Mouse (Mus musculus): ENCODE measurements around the gene Dgke. TPM values are rescaled to one million over a fixed set of nuclear protein-coding genes. Genes with fewer than 3 reads are reported as not detected.
A peak's percentile ranks its signal among the peaks of the same experiment; 100 is the strongest.

The Dgke gene
- polyA plus RNA-seq, 1 experiment: 5.7 TPM

- DNase-seq (ENCODE audit: low spot score): no peak
Measured at GRCm38 (mm10) chr11:89038496-89038895, 28.2 kb downstream of the Dgke start.

- DNase-seq (ENCODE audit: low spot score): no peak
Measured at GRCm38 (mm10) chr11:89035552-89035951, 31.1 kb downstream of the Dgke start.

DNA sequence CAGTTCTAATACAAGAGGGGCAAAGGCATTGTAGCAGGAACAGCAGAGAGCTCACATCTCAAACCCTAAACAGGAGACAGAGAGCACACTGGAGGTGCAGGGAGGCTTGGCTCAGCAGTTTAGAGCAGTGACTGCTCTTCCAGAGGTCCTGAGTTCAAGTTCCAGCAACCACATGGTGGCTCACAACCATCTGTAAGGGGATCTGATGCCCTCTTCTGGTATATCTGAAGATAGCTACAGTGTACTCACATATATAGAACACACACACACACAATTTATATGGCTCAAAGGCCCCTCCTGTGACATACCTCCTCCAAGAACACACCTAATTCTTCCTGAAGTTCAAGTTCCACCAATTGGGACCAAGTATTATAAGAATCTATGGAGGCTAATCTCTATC is 32.1 kb downstream of the Dgke start:
- no peak for DNase-seq (ENCODE audit: low spot score)

- no peak for DNase-seq (ENCODE audit: low spot score)
Measured at GRCm38 (mm10) chr11:89031189-89031588, 35.5 kb downstream of the Dgke start.

- no peak for DNase-seq (ENCODE audit: low spot score)
Measured at GRCm38 (mm10) chr11:89030552-89030951, 36.1 kb downstream of the Dgke start.

GRCm38 (mm10) chr11:89028871-89029405 is 37.7 kb downstream of the Dgke start:
- no peak for DNase-seq (ENCODE audit: low spot score)

GRCm38 (mm10) chr11:89027955-89028361 is 38.7 kb downstream of the Dgke start:
- DNase-seq (ENCODE audit: low spot score): no peak

- no peak for DNase-seq (ENCODE audit: low spot score)
Measured at GRCm38 (mm10) chr11:89026117-89026516, 40.5 kb downstream of the Dgke start.

- DNase-seq (ENCODE audit: low spot score): no peak
Measured at GRCm38 (mm10) chr11:89025603-89026002, 41.0 kb downstream of the Dgke start.

DNA sequence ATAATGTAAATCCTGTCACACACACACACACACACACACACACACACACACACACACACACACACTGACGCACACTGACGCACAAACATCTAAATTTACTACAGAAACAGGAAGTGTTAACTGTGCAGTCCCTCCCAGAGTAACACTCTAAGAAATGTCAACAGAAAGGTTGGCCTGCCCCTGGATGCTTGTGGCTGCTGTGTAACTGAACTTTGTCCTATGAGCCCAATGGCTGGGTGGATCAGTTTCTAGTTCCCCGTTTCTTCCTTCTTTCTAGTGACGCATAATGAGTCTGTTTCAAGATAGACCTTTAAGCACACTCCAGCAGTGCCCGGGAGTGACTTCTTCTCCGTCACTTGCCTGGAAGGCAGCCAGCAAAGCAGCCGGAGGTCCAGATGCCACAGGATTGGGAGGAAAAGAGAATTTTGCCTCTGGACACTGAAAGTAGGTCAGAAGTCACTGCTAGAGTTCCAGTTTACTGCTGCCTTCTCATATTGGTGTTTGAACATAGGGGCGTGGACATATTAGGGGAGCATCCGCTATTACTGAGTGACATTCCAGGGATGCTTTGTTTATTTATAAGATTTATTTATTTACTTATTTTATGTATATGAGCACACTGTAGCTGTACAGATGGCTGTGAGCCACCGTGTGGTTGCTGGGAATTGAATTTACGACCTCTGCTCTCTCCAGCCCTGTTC is 42.3 kb downstream of the Dgke start:
- DNase-seq (ENCODE audit: low spot score): peak; percentile 51

DNA sequence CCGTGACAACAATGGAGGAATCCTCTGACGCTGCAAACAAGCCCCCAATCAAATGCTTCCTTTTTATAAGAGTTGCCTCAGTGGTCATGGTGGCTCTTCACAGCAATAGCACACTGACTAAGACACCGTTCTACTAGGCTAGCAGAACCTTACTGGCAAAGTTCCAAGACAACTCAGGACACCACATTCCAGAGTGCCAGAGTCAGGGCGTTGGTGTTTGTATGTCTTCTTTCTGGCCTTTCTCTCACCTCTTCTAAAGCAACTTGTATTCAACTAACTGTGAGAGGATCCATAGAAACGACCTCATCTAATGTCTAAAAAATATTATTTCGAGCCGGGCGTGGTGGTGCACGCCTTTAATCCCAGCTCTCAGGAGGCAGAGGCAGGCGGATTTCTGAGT is 43.2 kb downstream of the Dgke start:
- no peak for DNase-seq (ENCODE audit: low spot score)

DNA sequence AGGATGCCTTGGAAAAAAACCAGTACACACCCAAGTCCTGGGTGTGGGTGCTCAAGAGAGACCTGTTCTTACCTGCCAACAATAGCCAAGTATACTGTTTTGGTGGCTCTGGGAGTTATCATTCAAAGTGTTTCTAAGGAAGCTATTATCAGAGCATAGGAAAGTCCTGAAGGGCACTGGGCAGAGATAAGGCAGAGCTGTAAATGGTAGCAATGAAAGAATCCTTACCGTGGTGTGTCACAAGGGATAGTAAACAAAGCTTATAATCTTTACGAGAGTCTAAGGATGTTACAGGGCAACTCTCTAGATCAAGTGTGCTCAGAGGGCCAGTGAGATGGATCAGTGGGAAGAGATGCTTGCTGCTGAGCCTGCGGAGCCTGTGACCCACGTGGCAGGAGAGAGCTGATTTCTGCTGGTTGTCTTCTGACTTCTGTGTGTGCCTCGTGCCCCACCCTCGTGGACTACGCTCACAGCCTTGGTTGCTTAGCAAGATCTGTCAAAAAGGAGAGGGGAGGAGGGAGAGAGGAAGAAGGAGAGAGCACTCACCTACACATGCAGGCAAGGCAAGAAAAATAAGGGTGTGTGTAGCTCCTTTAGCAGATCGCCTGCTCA is 44.4 kb downstream of the Dgke start:
- no peak for DNase-seq (ENCODE audit: low spot score)

DNA sequence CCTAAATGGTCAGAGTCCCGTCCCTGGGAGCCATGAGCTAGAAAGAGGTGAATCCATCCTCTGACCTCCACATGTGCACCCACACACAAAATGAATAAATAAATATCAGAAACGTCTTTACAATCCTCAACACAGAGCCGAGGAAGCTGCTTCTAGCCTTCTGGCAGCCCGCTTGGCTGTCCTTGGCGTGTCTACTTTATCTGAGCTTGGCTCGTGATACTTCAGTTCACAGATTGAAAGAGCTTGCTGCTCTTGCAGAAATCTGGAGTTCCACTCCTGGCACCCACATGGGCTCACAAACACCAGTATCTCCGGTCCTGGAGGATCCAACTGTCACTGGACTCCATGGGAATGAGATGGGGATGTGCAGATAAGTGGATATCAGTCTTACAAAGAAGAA is 45.0 kb downstream of the Dgke start:
- DNase-seq (ENCODE audit: low spot score): no peak

DNA sequence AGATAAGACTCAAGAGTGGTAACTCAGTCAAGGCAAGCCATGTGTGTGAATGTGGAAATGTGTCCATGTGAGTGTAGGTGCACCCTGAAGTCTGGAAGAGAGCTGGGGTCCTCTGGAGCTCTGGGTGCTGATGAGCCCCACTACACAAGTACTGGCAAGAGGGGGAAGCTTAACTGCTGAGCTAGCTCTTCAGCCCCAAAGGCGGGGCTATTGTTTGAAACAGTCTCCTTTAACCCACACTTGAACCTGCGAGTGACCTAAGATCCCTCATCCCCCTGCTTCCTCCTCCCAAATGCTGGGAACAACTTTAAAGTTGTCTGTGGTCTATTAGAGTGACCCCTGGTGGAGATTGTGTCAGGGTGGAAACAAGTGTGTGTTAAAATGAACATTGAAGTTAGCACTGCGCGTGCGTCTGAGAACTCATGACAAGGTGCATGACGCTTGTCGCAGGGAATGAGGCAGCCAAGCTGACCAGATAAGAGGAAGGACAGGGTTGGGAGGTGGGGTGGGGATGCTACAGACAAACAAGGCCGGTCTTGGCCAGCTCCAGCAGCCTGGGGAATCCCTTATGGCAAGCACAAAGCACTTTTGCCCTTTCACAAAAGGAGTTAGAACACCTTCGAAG is 45.9 kb downstream of the Dgke start:
- DNase-seq (ENCODE audit: low spot score): no peak

DNA sequence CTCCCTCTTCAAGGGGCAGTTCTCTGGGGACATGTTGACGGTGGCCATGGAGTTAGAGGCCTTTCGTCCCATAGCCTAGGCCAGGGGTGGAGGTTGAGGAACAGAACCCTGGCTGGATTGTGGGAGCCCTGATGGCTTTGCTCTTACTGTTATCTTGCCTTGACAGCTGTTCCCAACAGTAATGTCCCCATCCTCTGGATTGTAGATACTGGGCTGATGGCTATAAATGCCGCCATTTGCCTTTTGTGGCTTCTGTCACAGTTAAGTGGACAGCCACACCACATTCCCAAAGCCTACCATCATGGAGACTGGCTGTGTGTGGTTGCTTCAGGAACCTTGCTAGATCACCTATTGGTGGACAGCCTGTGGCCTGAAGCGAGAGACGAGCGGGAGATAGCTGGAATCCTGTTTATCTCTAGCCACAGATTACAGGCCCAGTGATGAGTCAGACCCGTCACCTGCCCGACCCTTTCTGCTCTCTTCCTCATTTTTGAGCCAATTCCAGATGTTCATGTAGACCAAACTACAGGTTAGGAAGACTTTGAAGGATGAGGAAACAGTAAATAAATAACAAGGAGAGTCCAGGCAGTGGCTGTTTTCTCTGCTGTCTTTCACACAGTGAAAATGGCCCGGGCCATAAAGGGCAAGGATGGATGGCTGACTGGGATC is 49.0 kb downstream of the Dgke start:
- DNase-seq (ENCODE audit: low spot score): no peak

GRCm38 (mm10) chr11:89012241-89012640 is 54.4 kb downstream of the Dgke start:
- no peak for DNase-seq (ENCODE audit: low spot score)

DNA sequence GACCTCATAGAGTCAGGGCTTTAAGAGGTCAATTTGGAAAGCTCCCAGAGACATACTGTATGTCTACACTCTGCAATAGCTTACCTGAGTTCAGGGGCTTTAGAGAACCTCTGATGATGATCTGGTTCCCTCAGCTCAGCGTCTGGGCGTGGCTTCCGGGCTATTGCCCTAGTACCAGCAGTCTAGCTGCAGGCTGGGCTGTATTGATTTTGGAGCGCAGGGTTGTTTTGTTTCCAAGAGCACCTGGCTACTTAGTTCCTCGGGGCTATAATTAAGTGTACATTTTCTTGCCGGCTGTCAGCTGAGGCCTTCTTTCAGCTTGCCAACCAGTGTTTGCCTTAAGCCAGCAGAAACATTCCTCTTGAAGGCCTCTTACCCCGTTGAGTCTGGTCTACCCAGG is 57.2 kb downstream of the Dgke start:
- no peak for DNase-seq (ENCODE audit: low spot score)

DNA sequence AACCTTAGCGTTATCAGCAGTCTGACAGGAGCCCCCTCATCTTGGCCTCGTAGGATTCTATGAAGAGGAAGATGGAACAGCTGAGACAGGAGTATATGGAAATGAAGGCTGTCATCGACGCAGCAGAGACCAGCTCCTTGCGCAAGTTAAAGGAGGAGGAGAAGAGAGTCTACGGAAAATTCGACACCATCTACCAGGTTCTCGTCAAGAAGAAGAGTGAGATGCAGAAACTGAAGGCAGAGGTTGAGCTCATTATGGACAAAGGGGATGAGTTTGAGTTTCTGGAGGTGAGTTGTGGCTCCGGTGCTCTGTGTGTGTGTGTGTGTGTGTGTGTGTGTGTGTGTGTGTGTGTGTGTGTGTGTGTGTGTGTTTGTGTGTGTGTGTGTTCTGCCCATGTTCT is 57.6 kb downstream of the Dgke start:
- DNase-seq (ENCODE audit: low spot score): no peak

GRCm38 (mm10) chr11:89007582-89007981 is 59.1 kb downstream of the Dgke start:
- DNase-seq (ENCODE audit: low spot score): no peak

GRCm38 (mm10) chr11:89006404-89006803 is 60.2 kb downstream of the Dgke start:
- no peak for DNase-seq (ENCODE audit: low spot score)

GRCm38 (mm10) chr11:89005473-89005872 is 61.2 kb downstream of the Dgke start:
- DNase-seq (ENCODE audit: low spot score): no peak

GRCm38 (mm10) chr11:89003726-89004125 is 62.9 kb downstream of the Dgke start:
- DNase-seq (ENCODE audit: low spot score): no peak
